Mouse (Mus musculus) hindbrain, embryonic 13.5 days (tissue): ENCODE measurements at regions not wholly inside any gene's neighbourhood (a gene's known extent, or its start where the extent isn't known, plus 50 kb on each side); places are given as distances from the start of the nearest gene placed in this dataset.

Source experiments
- ATAC-seq: fragments of 200-750 bp; cut with Nextera tagmentation; 2 replicates; pipeline ENCODE4 v1.8.0; 2017; ENCODE audit warnings: moderate TSS enrichment; ENCODE audit not compliant: low FRiP score
- H3K27ac ChIP-seq: fragments of 300-500 bp; sonication (generic); 2 replicates; pipeline ENCODE4 v1.5.1; 2015; ENCODE audit warnings: inconsistent platforms, mild to moderate bottlenecking, moderate library complexity
- H3K27me3 ChIP-seq: fragments of 300-500 bp; sonication (generic); 2 replicates; pipeline ENCODE4 v1.6.1; 2015; ENCODE audit warnings: mild to moderate bottlenecking, inconsistent platforms
- H3K36me3 ChIP-seq: fragments of 300-500 bp; sonication (generic); 2 replicates; pipeline ENCODE4 v1.6.1; 2015; ENCODE audit warnings: mild to moderate bottlenecking, inconsistent platforms
- H3K4me1 ChIP-seq: fragments of 300-500 bp; sonication (generic); replicated peaks from 2 replicates; pipeline ENCODE4 v1.6.1; 2015; ENCODE audit warnings: inconsistent platforms
- H3K4me2 ChIP-seq: fragments of 300-500 bp; sonication (generic); 2 replicates; pipeline ENCODE4 v1.6.1; 2015; ENCODE audit warnings: inconsistent platforms, mild to moderate bottlenecking, moderate library complexity
- H3K4me3 ChIP-seq: fragments of 300-500 bp; sonication (generic); 2 replicates; pipeline ENCODE4 v1.5.1; 2015; ENCODE audit warnings: mild to moderate bottlenecking, inconsistent platforms
- H3K9ac ChIP-seq: fragments of 300-500 bp; sonication (generic); 2 replicates; pipeline ENCODE4 v1.6.1; 2015; ENCODE audit warnings: mild to moderate bottlenecking, inconsistent platforms
- H3K9me3 ChIP-seq: fragments of 300-500 bp; sonication (generic); 2 replicates; pipeline ENCODE4 v1.6.1; 2016; ENCODE audit warnings: inconsistent platforms
- WGBS: fragments of 180-500 bp; shearing (Covaris S2); methylation state at CpG from one replicate; pipeline ENCODE4 v1.1.7; 2015; 5-methylcytosine and 5-hydroxymethylcytosine counted together

DNA sequence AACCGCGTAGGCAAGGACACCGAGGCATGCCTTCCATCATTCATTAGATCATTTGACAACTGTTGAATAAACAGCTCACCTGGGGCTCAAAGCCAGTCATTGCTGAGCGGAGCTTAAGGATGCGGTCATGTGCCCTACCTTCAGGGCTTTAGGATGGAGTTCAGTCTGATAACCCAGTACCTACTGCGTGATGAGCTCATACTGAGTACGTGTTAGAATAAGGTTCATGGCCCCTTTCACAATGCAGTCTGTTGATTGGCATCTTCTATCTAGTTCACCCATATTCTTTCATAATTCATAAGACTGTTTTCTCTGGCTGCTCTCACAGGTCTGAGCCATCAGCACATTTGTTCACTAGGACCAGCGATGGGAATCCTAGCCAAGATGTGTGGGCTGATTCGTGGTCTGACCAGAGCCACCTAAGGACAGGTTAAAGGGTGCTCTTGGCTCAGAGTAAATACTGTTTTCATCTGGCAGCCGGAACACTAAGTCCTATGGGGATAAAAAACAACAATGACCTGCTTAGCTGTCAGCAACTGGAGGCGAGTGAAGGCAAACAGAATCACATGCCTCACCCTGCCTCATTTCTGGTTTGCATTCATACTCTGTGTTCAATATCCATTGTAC is 71.4 kb upstream of the Elovl5 start:
- H3K9ac ChIP-seq, result no peak overlapping the region
- no peak for ATAC-seq
- 91% methylated on average over 11 of the region's 11 CpGs for WGBS
- no peak overlapping the region for H3K4me2 ChIP-seq
- H3K9me3 ChIP-seq, result no peaks in the 10 kb centered on the region
- no peak overlapping the region for H3K27ac ChIP-seq
- H3K27me3 ChIP-seq, result no peaks in the 10 kb centered on the region
- no peaks in the 10 kb centered on the region for H3K4me1 ChIP-seq
- no peaks in the 10 kb centered on the region for H3K36me3 ChIP-seq
- H3K4me3 ChIP-seq, result no peak overlapping the region

DNA sequence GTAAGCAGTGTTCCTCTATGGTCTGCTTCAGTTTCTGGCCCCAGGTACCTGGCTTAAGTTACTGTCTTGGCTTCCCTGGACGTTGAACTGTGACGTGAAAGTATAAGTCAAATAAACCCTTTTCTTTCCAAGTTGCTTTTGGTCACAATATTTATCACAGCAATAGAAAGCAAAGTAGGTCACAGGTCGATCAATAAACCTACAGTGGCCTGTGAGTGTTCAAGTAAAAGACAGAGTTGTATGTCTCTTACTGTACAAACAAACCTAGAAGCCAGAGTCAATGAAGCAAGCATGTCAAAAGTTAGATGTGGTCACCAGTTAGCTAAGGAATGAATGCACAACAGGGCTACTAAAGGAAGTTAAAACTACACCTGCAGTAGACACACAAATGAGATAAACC is 68.6 kb upstream of the Elovl5 start:
- no peaks in the 10 kb centered on the region for H3K9me3 ChIP-seq
- H3K4me1 ChIP-seq, result no peaks in the 10 kb centered on the region
- no peak overlapping the region for H3K27ac ChIP-seq
- H3K9ac ChIP-seq, result no peak overlapping the region
- WGBS, result 91% methylated on average over 3 of the region's 3 CpGs
- H3K4me2 ChIP-seq, result no peak overlapping the region
- H3K27me3 ChIP-seq, result no peaks in the 10 kb centered on the region
- H3K4me3 ChIP-seq, result no peak overlapping the region
- no peaks in the 10 kb centered on the region for H3K36me3 ChIP-seq
- ATAC-seq, result no peak

DNA sequence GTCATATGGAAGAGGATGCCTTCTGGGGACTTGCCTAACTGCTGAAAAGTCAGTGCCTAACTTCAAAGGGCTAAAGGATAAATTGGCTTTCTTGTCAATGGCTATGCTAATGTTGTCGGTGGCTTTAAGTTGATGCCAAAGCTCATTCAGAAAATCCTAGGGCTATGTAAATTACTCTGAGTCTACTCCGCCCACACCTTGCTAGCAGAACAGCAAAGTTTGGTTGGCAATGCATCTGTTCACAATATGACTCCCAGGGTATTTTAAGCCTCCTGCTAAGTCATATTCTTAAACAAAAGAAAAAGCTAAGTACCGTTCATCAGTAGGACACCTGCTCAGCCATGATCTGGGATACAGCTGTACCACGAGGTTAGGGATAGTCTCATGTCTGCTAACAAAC is 67.8 kb upstream of the Elovl5 start:
- no peak overlapping the region for H3K9ac ChIP-seq
- no peak for ATAC-seq
- no peaks in the 10 kb centered on the region for H3K9me3 ChIP-seq
- H3K27me3 ChIP-seq, result no peaks in the 10 kb centered on the region
- H3K36me3 ChIP-seq, result no peaks in the 10 kb centered on the region
- no peak overlapping the region for H3K27ac ChIP-seq
- H3K4me3 ChIP-seq, result no peak overlapping the region
- no peak overlapping the region for H3K4me2 ChIP-seq
- WGBS, result 62% methylated on average over 4 of the region's 4 CpGs
- no peaks in the 10 kb centered on the region for H3K4me1 ChIP-seq

DNA sequence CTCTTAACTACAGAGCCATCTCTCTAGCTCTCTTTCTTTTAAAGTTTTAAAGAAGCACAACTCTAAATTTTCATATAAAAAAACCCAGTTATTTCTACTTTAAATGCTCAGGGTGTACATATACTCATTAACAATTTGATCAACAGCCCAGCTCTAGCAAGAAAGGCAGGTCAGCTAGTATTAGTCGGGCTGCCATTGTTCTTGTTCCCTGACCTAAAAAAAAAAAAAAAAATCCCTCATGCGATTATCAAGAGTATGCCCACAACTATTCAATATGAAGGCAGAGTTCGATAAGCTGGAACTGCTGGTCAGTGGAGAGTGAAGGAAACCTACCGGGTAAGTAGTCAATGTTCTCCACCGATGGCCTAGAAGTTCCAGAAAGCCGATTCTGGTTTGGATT is 65.8 kb upstream of the Elovl5 start:
- no peak overlapping the region for H3K9ac ChIP-seq
- no peak for ATAC-seq
- no peak overlapping the region for H3K27ac ChIP-seq
- no peaks in the 10 kb centered on the region for H3K36me3 ChIP-seq
- no peaks in the 10 kb centered on the region for H3K4me1 ChIP-seq
- H3K9me3 ChIP-seq, result no peaks in the 10 kb centered on the region
- 75% methylated on average over 6 of the region's 6 CpGs for WGBS
- H3K4me2 ChIP-seq, result no peak overlapping the region
- H3K27me3 ChIP-seq, result no peaks in the 10 kb centered on the region
- H3K4me3 ChIP-seq, result no peak overlapping the region

DNA sequence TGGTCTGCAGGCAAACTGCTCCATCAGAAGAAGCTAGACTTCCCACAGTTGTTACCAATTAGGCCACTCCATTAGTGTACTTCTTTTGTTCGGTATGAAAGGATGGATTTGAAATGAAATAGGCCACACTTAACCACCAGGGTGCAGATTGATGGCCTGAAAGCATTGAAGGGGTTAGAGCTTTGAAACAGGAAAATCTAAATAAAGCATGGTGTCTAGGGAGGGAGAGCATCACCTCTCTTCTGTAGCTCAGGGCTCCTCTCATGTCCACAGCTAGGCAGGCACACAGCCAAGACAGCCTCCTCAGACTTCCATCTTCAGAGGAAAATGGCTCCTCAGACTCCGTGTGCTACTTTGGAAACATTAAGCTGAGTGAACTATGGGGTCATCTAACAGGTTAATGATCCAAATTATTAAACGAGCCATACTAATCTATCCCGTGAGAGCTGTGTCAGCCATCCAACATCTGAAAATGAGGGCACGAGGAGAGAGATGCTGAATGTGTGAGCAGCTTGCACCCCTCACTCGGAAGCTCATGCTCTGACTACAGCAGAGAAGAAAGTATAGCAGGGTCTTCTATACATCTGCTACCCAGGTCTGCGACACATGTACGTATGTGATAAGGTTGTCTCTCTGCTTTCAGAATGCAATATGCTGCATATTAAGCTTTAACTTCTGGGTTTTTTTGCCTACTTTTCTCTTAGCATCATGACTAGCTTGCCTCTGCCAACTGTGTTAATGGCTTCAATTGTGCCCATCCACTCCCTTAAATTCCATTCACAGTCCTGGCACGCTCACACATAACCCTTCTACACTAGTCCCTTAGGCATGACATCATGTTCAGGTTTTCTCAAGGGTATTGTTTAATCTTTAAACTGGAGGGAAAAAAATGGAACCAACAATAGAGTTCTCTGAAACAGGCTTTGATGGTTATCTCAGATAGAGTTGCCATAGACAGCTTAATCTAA is 59.8 kb upstream of the Elovl5 start:
- H3K9ac ChIP-seq, result no peak overlapping the region
- no peak overlapping the region for H3K4me3 ChIP-seq
- H3K27ac ChIP-seq, result no peak overlapping the region
- no peaks in the 10 kb centered on the region for H3K4me1 ChIP-seq
- no peak overlapping the region for H3K4me2 ChIP-seq
- no peaks in the 10 kb centered on the region for H3K27me3 ChIP-seq
- H3K9me3 ChIP-seq, result no peaks in the 10 kb centered on the region
- 0 out of 2 replicates have a peak, but pooled peaks have one; percentile 39 for ATAC-seq
- WGBS, result 77% methylated on average over 9 of the region's 9 CpGs
- no peaks in the 10 kb centered on the region for H3K36me3 ChIP-seq

DNA sequence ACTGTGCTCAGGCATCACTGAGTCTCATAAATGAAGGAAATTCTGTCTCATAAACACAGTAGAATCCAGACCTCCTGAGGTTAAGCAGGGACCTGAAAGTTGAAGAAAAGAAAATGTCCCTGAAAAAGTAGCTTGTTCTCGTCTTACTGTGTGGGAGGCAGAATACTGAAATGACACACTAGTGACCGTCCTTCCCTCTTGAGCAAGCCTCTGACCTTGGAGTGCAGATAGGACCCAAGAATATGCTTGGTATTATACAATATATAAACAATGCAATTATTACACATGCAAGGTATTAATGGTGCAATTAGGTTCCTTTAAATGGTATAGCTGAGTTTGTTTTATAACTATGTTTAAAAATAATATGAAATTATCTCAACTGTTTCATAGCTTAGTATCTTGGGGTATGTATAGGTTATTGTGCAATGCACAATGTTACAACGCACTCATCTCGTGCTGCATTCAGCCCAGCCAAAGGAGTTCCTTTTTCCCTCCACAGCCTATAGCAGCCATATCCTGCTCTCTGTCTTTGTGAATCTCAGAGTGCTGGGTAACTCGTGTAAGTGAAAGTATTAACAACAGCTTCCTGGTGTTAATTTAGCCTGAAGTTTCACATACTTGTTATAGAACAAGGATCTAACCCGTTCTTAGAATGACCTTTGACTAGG is 58.9 kb upstream of the Elovl5 start:
- H3K4me3 ChIP-seq, result no peak overlapping the region
- no peak overlapping the region for H3K27ac ChIP-seq
- no peak overlapping the region for H3K4me2 ChIP-seq
- no peak for ATAC-seq
- no peaks in the 10 kb centered on the region for H3K4me1 ChIP-seq
- H3K36me3 ChIP-seq, result no peaks in the 10 kb centered on the region
- no peaks in the 10 kb centered on the region for H3K9me3 ChIP-seq
- WGBS, result 84% methylated on average over 6 of the region's 6 CpGs
- H3K9ac ChIP-seq, result no peak overlapping the region
- H3K27me3 ChIP-seq, result no peaks in the 10 kb centered on the region
